Mouse (Mus musculus) c-Kit-positive CD71-positive TER-119-positive erythroid progenitor cells, embryonic 14.5 days (primary cell): ENCODE measurements around the gene Cnppd1.

Experiments
- DNase-seq: peaks from one replicate; pipeline ENCODE4 v3.0.0-alpha.2; 2013; ENCODE audit warnings: low spot score

Cnppd1 gene

DNA sequence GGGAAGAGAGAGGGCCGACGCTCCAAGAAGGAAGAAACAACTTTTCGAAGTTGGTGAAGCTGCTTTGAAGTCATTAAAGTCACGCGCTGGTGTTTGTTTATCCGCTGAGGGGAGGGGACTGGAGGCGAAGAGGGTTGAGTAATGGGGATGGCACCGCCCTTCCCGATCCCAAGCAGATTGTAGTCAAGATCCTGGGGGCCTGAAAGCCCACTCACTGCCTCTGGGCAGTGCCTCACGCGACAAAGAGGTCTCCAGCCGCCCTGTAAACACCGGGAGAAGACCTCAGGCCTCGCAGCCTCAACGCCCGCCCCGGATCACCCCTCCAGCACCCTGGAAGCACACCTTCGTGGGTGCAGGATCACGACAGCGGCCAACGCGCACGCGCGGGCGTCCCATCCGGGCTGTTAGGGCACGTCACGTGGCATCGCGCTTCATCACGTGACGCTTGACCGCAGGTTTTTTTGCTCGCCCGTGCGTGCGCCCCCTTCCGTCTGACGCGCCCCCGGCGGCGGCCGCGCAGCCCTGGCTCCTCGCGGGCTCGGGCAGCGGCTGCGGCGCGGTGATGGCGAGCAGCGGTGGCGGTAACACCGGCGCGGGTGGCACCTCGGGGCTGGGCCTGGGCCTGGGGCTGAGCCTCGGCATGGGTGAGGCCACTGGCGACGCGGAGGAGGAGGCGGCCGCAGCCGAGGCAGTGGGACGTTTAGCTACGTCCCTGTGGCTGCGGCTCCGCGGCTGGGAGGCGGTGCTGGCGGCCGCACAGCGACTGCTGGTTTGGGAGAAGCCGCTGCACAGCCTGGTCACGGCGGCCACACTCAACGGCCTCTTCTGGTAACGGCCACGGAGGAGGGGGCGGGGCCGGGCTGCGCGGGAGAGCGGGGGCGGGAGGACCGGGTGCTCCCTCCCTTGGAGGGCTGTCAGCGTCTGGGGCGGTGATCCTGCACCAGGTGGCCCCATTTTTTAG lies at the start of gene Cnppd1, which contains the start of gene Retreg2:
Gene Cnppd1 (minus strand): TSS at position 411 of the 961 bp plus-strand sequence.
Gene Retreg2 (plus strand): TSS at position 478 of the 961 bp plus-strand sequence.
- DNase-seq = peak; percentile 95

DNA sequence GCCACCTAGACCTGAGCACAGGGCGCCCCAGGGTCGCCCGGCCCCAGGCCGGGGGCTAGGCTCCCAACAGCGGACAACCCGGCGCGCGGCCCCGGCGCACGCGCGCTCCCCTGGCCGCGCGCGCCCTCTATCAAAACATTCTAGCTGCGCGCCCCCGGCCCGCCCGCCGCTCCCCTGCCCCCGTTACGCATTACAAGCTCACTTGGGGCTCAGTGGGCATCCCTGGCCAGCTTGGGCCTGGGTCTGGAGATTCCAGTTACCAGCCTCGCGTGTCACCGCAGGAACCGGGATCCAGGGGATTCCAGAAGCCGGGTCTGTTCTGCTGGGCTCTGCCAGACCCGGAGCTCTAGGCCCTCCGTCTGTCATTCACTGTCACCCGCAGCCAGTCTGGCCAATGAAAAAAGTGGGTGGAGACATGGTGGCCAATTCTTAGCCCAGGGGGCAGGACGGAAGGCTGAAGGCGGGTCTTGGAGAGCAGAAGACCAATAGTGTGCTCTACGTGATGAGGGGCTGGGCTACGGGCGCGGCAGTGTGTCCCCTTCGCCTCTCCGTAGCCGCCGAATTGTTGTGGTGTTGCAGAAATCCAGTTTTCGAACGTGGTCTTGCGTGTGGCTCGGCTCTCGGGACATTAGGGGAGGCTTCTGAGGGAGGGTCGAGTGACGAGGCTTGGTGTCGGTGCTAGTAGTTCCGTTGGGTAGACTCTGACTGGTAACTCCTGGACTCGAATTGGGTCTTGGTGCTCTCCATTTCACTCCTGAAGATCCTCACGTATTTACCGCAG lies 49.3 kb upstream of the Cnppd1 start, which contains the start of the genes Ankzf1 and Atg9a:
Gene Ankzf1 (plus strand): TSS at position 530 of the 781 bp plus-strand sequence.
Gene Atg9a (minus strand): TSS at position 575 of the 781 bp plus-strand sequence.
- DNase-seq = peak; percentile 97

DNA sequence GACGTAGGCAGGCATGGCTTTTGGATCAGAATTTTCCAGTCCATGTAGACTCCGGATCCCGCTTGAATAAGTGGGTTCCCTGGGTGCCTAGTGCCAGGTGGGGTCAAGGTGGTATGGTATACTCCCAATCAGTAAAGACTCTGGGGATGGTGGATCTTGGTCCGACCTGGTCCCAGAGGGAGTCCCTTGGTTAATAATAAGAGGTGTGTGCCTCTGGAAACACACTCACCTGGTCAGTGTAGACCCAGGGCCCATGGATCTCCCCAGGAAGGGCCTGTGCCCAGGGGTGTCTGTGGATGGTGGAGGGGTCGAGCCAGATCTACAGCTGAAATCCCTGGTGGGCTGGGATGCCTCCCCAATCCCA lies 48.7 kb upstream of the Cnppd1 start:
- no peak for DNase-seq

DNA sequence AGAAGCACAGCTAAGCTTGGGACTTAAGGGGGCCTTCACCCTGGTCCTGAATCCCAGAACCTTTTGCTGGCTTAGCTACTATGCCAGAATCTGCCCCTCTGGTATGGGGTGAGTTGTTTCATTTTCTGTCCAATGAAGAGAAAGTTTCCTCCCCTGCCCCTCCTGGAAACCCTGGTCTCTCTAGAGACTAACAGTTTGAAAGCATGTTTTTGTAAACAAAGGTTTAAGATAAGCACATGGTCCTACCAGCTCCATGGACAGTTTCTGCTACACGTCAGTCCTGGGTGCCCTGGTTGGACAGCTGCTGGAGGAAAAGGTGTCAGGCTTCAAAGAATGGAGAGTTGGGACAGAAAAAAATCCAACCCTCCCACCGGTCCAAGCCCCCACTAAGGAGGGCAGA lies 48.1 kb upstream of the Cnppd1 start:
- no peak for DNase-seq

DNA sequence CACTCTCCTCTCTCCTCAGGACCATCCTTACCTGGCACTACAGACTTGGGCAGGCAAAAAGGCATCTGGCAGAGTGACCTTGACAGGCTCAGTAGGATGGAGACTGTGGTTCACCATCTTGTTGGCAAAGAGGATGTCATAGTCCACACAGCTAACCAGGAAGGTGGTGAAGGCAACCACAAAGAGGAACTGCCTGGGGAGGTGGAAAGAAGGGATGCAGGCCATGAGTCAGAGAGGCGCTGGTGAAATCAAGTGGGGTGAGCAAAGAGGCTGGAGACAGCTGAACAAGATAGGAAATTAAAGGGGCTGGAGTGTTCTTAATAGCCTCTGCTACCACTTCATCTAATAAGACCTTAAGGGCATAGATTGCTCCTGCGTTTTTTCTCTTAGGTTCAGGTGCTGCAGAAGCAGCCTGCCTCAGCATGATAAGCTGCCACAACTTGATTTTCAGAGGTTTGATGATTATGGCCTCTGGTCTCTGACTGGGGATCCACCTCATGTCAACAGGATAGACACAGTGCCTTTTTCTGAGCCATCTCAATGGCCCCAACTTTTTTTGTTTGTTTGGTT lies 45.5 kb upstream of the Cnppd1 start:
- no peak for DNase-seq

DNA sequence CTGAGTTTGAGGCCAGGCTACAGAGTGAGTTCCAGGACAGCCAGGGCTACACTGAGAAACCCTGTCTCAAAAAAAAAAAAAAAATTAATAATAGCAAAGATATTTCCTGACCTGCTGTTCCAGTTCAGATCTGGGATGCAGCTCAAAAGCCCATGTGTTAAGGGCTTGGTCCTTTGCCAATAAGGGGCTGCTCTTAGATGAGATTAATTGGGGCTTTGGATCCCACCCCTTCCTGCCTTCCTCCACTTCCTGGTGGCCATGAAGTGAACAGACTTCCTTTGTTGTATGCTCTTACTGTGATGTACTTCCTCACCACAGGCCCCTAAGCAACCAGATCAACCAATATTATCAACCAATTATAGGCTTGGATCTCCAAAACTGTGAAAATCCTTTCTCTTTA lies 44.6 kb upstream of the Cnppd1 start:
- no peak for DNase-seq

DNA sequence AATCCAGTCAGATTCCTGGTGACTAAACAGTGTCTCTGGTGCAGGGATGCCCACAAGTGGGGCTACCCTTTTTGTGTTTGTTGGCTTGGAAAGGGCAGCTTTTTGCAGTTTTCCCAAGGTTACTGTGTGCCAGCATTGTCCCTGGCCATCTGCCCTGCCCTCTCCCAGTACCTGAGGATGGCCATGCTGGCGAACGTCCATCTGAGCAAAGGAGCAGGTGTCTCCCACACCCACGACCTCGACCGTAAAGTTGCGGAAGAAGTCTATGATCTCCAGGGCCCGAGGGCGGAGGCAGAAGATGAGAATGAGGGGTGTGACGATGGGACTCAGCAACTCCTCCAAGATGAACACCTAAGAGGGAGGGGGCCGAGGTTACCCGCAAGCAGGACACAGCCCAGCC lies 43.0 kb upstream of the Cnppd1 start:
- no peak for DNase-seq

DNA sequence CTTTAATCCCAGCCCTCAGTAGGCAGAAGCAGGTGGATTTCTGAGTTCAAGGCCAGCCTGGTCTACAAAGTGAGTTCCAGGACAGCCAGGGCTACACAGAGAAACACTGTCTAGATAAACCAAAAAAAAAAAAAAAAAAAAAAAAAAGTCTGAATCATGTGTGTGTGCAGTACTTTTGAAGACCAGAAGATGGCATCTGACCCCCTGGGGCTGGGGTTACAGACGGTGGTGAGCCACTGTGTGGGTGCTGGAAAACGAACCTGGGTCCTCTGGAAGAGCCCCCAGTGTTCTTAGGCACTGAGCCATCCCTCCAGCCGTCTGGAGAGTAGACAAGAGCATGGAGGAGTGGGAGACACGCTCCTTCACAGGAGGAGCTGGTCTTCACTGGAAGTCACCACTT lies 39.6 kb upstream of the Cnppd1 start:
- DNase-seq = no peak

DNA sequence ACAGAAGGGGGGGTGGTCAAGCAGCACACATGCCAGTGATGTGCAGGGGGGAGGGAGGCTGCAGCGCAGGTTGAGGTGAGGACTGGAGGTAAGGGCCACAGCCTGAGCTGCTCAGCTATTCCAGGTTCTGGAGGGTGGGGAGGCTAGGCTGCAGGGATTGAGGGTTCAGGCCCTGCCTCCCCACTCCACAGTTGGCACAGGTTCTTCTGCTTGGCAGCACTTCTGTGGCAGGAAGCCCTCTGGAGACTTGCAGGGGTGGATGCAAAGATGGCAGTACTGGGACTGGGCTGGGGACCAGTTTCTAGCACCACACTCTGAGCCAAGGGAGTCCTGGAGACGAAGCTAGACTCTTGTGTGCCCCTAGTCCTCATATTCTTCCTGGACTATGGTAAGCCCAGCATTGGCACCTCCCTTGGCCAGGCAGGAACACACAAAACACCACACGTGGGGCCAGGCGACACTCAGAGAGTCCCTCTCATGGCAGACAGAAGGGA lies 38.9 kb upstream of the Cnppd1 start:
- no peak for DNase-seq

DNA sequence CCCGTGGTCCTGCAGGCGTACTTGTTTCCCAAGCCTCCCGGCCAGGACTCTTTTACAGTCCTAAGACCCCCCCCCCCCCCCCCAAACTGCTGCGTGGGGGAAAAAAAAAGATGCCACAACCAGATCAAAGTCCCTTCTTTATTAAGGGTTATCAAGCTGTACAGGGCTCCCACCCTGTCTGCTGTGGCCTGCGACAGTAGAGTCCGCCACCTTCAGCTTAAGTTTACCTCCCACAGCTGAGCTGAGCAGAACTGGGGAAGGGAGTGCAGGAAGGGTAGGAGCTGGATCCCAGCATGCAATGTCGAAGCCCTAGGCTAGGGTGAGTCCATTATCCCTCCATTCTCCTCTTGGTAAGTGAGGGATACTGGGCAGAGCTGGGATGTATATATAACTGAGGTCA lies 38.2 kb upstream of the Cnppd1 start:
- DNase-seq = no peak

DNA sequence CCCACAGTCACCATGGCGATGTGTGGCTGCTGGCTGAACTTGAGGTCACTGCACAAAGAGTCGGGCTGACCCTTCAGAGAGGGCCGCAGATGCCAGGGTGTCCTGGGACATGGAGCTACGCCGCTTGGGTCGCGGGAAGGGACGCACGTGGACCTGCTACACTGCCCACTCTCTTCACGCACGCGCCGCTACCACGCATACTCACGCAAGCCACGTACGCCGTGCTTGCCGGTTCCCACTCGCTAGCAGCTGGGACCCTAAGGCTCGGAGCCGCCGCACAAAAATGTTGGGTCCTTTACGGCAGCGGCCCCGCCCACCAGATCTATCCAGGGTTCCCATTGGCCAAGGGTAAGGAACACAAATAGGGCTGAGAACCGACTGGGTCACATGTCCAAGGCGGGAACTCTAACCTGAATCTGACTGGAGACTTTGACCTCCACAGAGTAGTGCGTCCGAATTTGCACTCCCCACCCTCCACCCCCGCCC lies 37.6 kb upstream of the Cnppd1 start, which contains the start of gene Abcb6:
Gene Abcb6 (minus strand): TSS at position 288 of the 486 bp plus-strand sequence.
- peak; percentile 94 for DNase-seq

DNA sequence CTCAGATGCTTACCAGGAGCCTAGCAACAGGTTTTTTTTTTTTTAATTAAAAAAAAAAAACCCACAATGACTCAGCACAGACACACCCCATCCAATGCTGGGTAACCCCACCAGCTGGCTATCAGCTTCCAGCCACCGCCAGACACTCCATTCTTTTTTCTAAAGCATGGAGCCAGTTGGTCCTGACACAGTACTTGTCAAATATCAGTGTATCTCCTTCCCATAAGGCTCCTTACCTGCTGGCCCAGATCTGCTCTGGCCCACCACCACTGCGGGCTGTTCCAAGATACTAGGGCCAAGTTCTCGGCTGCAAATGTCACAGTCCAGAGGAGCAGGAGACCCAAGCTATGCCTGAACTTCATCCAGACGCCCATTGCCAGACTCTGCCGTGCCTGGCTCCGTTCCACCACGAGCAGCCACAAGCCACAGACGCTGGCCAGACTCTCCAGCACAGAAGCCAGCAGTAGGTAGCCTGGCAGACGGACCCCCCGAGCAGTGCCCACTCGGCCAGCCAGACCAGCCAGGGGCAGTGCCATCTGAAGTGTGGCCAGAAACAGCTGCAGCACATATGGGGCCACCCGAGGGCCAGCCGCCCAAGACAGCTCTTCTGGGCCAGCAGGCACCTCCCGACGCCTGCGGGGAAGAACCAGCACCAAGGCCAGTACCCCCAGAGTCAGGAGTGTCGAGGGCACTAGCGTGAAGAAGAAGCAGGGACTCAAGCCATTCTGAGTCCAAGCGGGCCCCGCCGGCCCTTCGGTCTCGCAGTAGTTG lies 37.0 kb upstream of the Cnppd1 start:
- DNase-seq = peak; percentile 86

DNA sequence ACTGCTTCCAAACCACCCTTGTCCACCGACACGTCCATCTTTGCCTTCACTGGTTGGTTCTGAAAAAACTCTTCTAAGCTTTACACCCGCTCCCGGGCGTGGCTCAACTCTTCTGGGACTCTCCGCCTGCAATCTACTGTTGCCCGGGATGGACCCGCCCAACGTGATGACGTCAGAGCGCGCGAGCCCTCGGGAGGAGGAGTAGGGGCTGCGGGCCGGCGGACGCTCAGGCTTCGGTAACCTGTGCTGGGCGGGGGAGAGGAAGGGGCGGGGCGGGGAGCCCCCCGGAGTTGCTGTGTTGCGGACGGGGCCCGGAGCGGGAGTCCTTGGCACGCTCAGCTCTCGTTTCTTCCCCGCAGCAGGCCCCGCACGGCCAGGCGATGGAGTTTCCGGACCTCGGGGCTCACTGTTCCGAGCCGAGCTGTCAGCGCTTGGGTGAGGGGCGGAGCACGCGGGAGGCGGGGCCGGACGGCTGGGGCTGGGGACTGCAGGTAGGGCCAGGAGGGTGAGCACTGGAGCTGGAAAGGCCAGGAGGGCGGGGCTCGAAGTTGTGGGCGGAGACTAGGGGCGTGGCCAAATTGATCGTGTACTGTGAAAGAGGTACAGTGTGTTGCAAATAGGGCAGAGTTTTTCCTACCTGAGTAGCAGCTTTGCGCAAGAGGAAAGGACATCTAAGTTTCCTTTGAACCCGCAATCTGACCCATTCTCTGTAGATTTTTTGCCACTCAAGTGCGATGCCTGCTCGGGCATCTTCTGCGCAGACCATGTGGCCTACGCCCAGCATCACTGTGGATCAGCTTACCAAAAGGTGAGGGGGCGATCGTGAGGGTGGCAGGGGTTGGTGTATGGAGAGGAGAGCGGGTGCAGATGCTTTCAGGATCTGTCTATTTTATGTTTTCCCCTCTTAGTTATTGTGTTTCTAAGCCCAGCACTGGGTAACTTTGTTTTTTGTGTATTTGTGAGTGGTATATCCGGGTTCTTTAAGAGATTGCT lies 26.3 kb upstream of the Cnppd1 start, which contains the start of gene Zfand2b:
Gene Zfand2b (plus strand): TSS at position 175 of the 993 bp plus-strand sequence.
- DNase-seq = peak; percentile 96

DNA sequence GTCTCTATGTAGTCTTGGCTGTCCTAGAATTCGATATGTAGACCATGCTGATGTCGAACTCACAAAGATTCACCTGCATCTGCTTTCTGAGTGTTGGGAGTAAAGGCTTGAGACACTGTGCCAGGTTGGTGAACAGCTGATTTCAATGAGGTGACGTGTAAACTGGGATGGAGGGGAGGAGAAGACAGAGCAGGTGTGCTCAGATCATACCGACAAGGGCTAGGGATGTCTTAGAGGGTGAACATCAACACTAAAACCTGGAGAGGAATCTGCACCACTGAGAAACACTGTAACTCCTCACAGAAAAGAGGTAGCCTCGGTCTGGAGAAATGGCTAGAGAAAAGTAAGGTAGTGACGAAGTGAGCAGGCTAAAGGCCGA lies 25.6 kb upstream of the Cnppd1 start:
- no peak for DNase-seq

DNA sequence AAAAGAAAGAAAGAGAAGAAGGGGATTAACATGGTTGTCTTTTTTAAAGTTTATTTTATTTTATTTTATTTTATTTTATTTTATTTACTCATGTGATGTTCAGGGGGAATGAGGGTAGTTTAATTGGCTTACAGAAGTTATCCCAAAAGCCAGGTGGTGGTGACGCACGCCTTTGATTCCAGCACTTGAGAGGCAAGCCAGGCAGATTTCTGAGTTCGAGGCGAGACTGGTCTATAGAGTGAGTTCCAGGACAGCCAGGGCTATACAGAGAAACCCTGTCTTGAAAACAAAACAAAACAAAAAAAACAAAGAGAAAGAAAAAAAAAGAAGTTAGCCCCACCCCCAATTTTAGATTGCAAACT lies 17.7 kb upstream of the Cnppd1 start:
- DNase-seq = peak; percentile 55

DNA sequence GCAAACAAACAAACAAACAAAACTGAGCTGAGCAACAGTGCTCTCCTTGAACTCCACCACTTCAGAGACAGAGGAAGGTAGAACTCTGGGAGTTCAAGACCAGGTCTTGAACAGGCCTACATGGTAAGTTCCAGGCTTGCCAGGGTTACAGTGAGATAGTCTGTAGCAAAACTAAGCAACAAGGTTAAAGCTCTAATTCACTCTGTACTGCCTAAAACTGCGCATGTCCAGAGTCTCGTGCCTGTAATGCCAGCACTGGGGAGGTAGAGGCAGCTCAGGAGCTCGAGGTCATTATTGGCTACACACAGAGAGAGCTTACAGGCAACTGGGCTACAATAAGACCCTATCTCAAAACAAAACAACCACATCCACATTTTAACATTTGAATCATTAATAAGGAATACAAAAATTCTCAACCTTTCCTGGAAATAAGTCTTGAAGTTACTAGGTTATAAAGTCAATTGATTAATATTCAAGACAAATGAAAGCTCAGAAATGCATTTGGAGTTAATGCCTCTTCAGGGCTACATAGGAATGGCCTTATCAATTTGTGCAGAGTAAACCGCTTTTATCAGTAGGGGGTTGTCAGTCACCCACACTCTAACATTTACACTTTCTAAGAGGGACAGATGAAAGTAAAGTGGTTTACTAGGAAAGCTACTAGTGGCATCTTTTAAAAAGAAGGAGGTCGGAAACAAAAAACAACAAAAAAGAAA lies 17.2 kb upstream of the Cnppd1 start:
- DNase-seq = peak; percentile 74

DNA sequence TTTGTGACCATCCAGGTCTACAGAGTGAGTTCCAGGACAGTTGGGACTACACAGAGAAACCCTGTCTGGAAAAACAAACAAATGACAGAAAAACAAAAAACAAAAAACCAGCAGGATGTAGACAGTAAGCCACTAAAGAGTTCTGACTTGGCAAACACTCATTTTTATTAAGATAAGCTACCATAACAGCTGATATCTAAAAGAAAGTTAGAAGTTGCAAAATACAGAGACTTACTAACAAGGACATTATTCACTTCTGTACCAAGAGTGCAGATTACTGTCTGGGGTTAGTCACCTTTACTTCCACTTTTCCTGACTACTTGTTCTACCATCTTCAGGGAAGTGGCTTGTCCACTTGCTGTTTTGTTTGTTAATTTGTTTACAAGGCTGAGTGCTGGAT lies 16.5 kb upstream of the Cnppd1 start:
- no peak for DNase-seq

DNA sequence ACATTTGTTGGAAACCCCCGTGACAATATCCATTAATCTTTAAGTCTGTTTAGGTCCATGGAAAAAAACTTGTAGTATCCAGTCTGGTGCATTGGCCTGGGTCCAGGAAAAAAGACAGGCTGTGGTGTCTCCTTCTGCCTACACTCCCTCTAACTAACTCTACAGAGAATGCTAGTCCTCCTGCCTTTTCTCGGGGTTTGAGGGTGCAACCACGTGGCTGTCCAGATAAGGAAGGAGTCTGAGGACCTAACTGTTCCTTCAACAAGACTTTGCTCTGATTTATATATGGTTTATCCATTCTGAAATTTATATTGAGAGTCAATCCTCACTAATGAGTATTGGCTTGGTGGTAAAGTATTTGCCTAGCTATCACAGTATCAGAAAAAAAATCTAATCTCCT lies 13.3 kb upstream of the Cnppd1 start:
- DNase-seq = no peak

DNA sequence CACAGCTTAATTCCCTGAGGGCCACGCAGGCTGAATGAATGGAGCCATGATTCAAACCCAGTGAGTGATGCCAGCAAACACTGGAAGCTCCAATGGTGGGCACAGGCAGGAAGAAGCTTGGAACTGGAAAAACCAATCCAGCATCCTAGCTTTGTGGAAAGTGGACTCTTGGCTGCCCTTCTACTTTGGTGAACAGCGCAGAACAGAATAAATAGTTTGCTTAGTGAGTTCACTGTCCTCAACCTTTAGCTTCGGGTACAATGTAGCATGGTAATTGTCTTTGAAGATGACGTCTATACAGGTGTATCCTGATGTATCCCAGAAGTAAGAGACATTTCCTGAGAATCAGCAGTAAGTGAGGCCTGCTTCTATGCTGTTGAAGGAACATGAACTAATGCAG lies 6.2 kb upstream of the Cnppd1 start:
- DNase-seq = no peak
